Mouse (Mus musculus) thymus, adult 2 months (tissue): ENCODE results near the gene Tram2.

ENCODE experiments used
- CTCF ChIP-seq: fragments of 200-500 bp; IDR thresholded peaks from 2 replicates; pipeline ENCODE4 v1.5.1; 2012; ENCODE audit warnings: mild to moderate bottlenecking, control low read depth, low read length, moderate library complexity, borderline replicate concordance; ENCODE audit not compliant: control insufficient read depth, poor library complexity, insufficient read depth; ENCODE audit errors: extremely low read depth
- POLR2A ChIP-seq: fragments of 200-500 bp; IDR thresholded peaks from 2 replicates; pipeline ENCODE4 v1.6.1; 2012; ENCODE audit warnings: mild to moderate bottlenecking, low read length, control low read depth, moderate library complexity; ENCODE audit not compliant: control insufficient read depth, poor library complexity, insufficient read depth; ENCODE audit errors: extremely low read depth

- no peak for TF ChIP-seq CTCF
- TF ChIP-seq POLR2A = no peak
Measured at GRCm38 (mm10) chr1:20980553-20980952, 98.5 kb downstream of the Tram2 start.
